Mouse (Mus musculus) lung, embryonic 14.5 days (tissue): ENCODE data around the gene Tacc2. TPM values are rescaled to one million over a fixed set of nuclear protein-coding genes. Genes with fewer than 3 reads are reported as not detected.
A peak's percentile ranks its signal among the peaks of the same experiment; 100 is the strongest.

Source experiments
- ATAC-seq: fragments of 200-750 bp; cut with Nextera tagmentation; 2 replicates; pipeline ENCODE4 v1.8.0; 2017; ENCODE audit warnings: mild to moderate bottlenecking, moderate TSS enrichment, moderate library complexity; ENCODE audit not compliant: insufficient read depth
- DNase-seq: peaks from one replicate; pipeline ENCODE4 v3.0.0-alpha.2; 2015
- H3K27ac ChIP-seq: fragments of 300-500 bp; sonication (generic); 2 replicates; pipeline ENCODE4 v1.5.1; 2014; ENCODE audit warnings: low read depth, mild to moderate bottlenecking, moderate library complexity
- H3K27me3 ChIP-seq: fragments of 300-500 bp; sonication (generic); 2 replicates; pipeline ENCODE4 v1.6.1; 2014; ENCODE audit warnings: low read length, control low read depth; ENCODE audit not compliant: insufficient read depth
- H3K36me3 ChIP-seq: fragments of 300-500 bp; sonication (generic); 2 replicates; pipeline ENCODE4 v1.6.1; 2014; ENCODE audit warnings: control low read depth; ENCODE audit not compliant: insufficient read depth
- H3K4me1 ChIP-seq: fragments of 300-500 bp; sonication (generic); 2 replicates; pipeline ENCODE4 v1.6.1; 2014; ENCODE audit warnings: antibody characterized with exemption, control low read depth; ENCODE audit not compliant: insufficient read depth
- H3K4me2 ChIP-seq: fragments of 300-500 bp; sonication (generic); 2 replicates; pipeline ENCODE4 v1.6.1; 2014; ENCODE audit warnings: mild to moderate bottlenecking
- H3K4me3 ChIP-seq: fragments of 300-500 bp; sonication (generic); 2 replicates; pipeline ENCODE4 v1.5.1; 2014; ENCODE audit warnings: low read depth, low read length
- H3K9ac ChIP-seq: fragments of 300-500 bp; sonication (generic); 2 replicates; pipeline ENCODE4 v1.6.1; 2014
- H3K9me3 ChIP-seq: fragments of 300-500 bp; sonication (generic); 2 replicates; pipeline ENCODE4 v1.6.1; 2016; ENCODE audit warnings: low read depth, low read length, control low read depth
- CTCF ChIP-seq: IDR thresholded peaks from 2 replicates; pipeline ENCODE4 v1.5.1; 2016; ENCODE audit warnings: antibody characterized with exemption, low read depth
- WGBS: fragments of 180-500 bp; shearing (Covaris S2); extraction: QIAGEN DNeasy Blood & Tissue Kit; methylation state at CpG from one replicate; pipeline ENCODE4 v1.1.7; 2014; 5-methylcytosine and 5-hydroxymethylcytosine counted together
- polyA plus RNA-seq: library from polyadenylated mRNA; unstranded; fragments of >200 nt; fragmentation: Nextera tagmentation; extraction: Ambion mirVana; gene quantifications from 2 replicates; pipeline ENCODE4 v1.2.1, GENCODE M21; 2014

The Tacc2 gene
- polyA plus RNA-seq, 1 experiment from 2014 or later: 32.6 TPM

GRCm38 (mm10) chr7:130770707-130771106 lies 193.5 kb downstream of the Tacc2 start:
- DNase-seq: peak; percentile 90
- Histone ChIP-seq H3K9ac (no peak overlapping the region), H3K27ac (no peak overlapping the region)

GRCm38 (mm10) chr7:130773171-130773830 lies 196.1 kb downstream of the Tacc2 start:
- H3K4me1 ChIP-seq: no peaks in the 10 kb centered on the region
- no peak overlapping the region for H3K4me3 ChIP-seq
- DNase-seq (peak; percentile 58), ATAC-seq (0 out of 2 replicates have a peak, but pooled peaks have one; percentile 40)
- H3K9me3 ChIP-seq: no peaks in the 10 kb centered on the region
- no peak overlapping the region for H3K4me2 ChIP-seq
- TF ChIP-seq CTCF: peak; percentile 77
- H3K36me3 ChIP-seq: no peaks in the 10 kb centered on the region
- H3K9ac ChIP-seq: no peak overlapping the region
- H3K27me3 ChIP-seq: no peaks in the 10 kb centered on the region
- no peak overlapping the region for H3K27ac ChIP-seq
- WGBS: 46% methylated on average over 11 of the region's 11 CpGs

More at GRCm38 (mm10) chr7:130770707-130771106, 193.5 kb downstream of the Tacc2 start:
- no peaks in the 10 kb centered on the region for H3K36me3 ChIP-seq
- H3K4me2 ChIP-seq: no peak overlapping the region
- ATAC-seq: no peak
- no peaks in the 10 kb centered on the region for H3K9me3 ChIP-seq
- WGBS: 24% methylated on average over 3 of the region's 3 CpGs
- no peaks in the 10 kb centered on the region; the same call in 1 of the 2 replicates for H3K4me1 ChIP-seq
- H3K27me3 ChIP-seq: no peaks in the 10 kb centered on the region
- peak; percentile 84 for TF ChIP-seq CTCF
- H3K4me3 ChIP-seq: no peak overlapping the region

DNA sequence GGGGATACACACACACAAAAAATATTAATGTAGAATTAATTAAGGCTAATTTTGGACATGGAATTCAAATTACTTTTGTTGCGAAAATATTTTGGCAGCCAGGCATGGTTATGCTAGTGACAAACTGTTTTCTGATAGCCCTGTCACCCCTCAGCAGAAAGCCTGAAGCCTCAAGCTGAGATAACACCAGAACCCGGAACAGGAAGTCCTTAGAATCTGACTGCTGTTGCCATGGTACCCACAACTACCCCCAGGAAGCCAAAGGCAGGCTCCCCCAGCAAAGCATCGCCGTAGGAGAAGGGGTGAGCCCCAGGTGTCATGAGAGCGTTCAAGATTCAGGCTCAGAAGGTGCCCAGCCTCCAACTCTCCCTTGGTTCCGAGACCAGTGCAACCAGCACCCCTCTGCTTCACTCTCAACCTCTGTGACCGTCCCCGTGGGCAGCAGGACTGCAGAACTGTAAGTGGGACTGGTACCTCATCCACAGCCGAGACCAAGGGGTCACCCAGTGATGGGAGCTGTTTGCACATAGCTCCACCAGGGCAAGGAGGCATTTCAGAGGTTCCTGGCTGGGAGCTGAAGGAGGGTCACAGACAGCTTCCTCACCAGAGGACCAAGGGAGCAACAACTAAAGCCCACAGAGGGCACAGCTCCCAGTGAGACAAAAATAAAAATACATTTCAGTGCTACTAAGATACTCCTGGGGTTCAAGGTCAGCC lies 196.8 kb downstream of the Tacc2 start, which contains the start of gene Btbd16:
TSS of gene Btbd16 (plus strand) at position 156 of the 717 bp plus-strand sequence.
- Histone ChIP-seq H3K4me1 (no peaks in the 10 kb centered on the region), H3K4me2 (no peak within 1 kb of the TSS), H3K9ac (no peak within 1 kb of the TSS), H3K36me3 (no peaks in the 10 kb centered on the region), H3K27ac (no peak within 1 kb of the TSS), H3K27me3 (no peaks in the 10 kb centered on the region), H3K9me3 (no peaks in the 10 kb centered on the region), H3K4me3 (no peak within 1 kb of the TSS)
- TF ChIP-seq CTCF: no peak
- WGBS: 33% methylated on average over 9 of the region's 9 CpGs
- no peak for ATAC-seq
- no peak for DNase-seq

DNA sequence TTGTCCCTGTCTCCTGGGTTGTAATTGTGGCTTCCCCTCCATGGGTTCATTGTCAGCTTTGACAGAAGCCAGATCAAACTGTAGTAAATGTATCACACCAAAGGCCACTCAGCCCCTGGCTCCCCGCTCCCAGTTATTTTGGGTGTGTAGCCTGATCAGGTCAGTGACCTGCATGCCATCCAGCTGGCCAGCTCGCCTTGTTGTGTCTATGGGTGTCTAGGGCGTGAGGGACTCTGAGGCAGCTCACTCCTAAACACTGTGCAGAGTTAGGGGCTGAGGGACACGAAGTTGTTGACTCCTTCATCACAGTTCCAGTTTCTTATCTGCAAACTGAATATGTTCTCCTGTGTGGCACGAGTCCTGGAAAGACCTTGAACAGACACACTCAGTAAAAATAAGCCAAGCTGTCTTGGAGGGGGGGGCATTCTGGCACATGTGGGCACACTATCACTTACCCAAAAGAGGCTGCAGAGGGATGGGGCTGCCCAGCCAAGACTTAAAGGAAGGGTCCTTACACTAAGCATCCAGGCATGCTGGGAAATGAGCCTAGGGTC lies 203.7 kb downstream of the Tacc2 start:
- H3K4me3 ChIP-seq: no peak overlapping the region
- DNase-seq (no peak), ATAC-seq (no peak)
- no peaks in the 10 kb centered on the region for H3K36me3 ChIP-seq
- WGBS: 45% methylated on average over 5 of the region's 5 CpGs
- no peak overlapping the region for H3K9ac ChIP-seq
- H3K4me2 ChIP-seq: no peak overlapping the region
- H3K9me3 ChIP-seq: no peaks in the 10 kb centered on the region
- peaks cover 1% of the 10 kb centered on the region; the same call in 1 of the 2 replicates for H3K4me1 ChIP-seq
- TF ChIP-seq CTCF: no peak
- no peak overlapping the region for H3K27ac ChIP-seq
- no peaks in the 10 kb centered on the region for H3K27me3 ChIP-seq

- no peak for DNase-seq
- 65% methylated on average over 5 of the region's 5 CpGs for WGBS
- TF ChIP-seq CTCF: no peak
Observed at GRCm38 (mm10) chr7:130782501-130783050, 205.3 kb downstream of the Tacc2 start.

DNA sequence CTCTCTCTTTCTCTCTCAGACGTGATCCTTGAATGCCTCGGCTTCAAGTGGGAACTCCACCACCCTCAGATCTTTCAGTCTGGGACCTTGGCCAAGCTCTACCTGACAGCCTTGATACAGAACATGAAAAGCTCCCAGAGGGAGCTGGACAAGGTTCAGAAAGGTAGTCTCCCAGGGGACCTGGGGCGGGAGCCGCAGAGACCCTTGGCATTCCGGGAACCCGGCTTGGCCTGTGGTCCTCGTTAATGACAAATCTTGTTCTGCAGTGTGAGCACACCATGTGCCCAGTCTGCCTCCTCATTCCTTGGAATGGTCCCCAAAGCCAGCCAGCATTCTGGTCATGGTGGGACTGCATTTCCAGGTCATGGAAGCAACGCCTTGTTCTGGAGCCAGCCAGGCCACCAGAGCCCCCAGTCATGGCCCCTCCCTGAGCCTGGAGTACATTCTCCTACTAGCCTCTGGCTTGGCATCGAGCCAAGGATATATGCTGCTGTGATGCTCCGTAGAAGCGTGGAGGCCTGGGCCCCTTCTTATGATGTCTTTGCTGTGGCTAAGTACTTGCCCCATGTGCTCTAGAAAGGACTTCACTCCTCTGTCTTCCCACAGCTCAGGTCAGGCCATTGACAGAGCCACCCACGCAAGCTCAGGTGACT lies 208.8 kb downstream of the Tacc2 start:
- peak; percentile 58; the same call in 1 of the 2 replicates for ATAC-seq
- DNase-seq: peak; percentile 76
- Histone ChIP-seq H3K36me3 (no peaks in the 10 kb centered on the region), H3K4me1 (peaks cover 10% of the 10 kb centered on the region; the same call in 1 of the 2 replicates), H3K27me3 (no peaks in the 10 kb centered on the region), H3K9me3 (no peaks in the 10 kb centered on the region), H3K27ac (no peak overlapping the region), H3K9ac (no peak overlapping the region), H3K4me3 (no peak overlapping the region), H3K4me2 (no peak overlapping the region)
- no peak for TF ChIP-seq CTCF
- WGBS: 58% methylated on average over 12 of the region's 12 CpGs

More at GRCm38 (mm10) chr7:130782501-130783050, 205.3 kb downstream of the Tacc2 start:
- H3K27ac ChIP-seq: no peak overlapping the region
- peaks cover 10% of the 10 kb centered on the region; the same call in 1 of the 2 replicates for H3K4me1 ChIP-seq
- H3K9me3 ChIP-seq: no peaks in the 10 kb centered on the region
- no peaks in the 10 kb centered on the region for H3K36me3 ChIP-seq
- H3K4me3 ChIP-seq: no peak overlapping the region
- no peaks in the 10 kb centered on the region for H3K27me3 ChIP-seq
- no peak overlapping the region for H3K4me2 ChIP-seq
- ATAC-seq: no peak
- H3K9ac ChIP-seq: no peak overlapping the region
